29 mouse cellular contexts compared by ENCODE assay signal in genomic region chr4:88935316-88935715, GRCm38 (mm10). TPM values are rescaled to one million over a fixed set of nuclear protein-coding genes. Genes with fewer than 3 reads are reported as not detected.
DNase-seq lines count a peak whose midpoint lies in the region; ATAC-seq and TF ChIP-seq lines count a peak whose summit lies in the region.
"Had no signal": no experiment of that assay in that cellular context is flagged by ENCODE, and none has a peak within 500 bp of the region (broad histone marks: within the 10 kb centered on the region; RNA-seq: fewer than 3 reads in every experiment).

No protein-coding gene starts in this region.

- H3K4me1 ChIP-seq in liver, adult 2 months (ENCODE audit: control insufficient read depth, insufficient read depth, low read length), result no peaks in the 10 kb centered on the region; the same call in 1 of the 2 replicates
- H3K4me1 ChIP-seq in stomach, embryonic 15.5 days, result 0 out of 2 replicates have a peak, but pooled peaks cover 3% of the 10 kb centered on the region
- H3K4me1 ChIP-seq: midbrain, embryonic 15.5 days had no signal

- H3K36me3 ChIP-seq in liver, adult 2 months (ENCODE audit: control insufficient read depth, insufficient read depth, low read length), result no peaks in the 10 kb centered on the region
- no peaks in the 10 kb centered on the region for H3K36me3 ChIP-seq in stomach, embryonic 15.5 days
- H3K36me3 ChIP-seq: heart, embryonic 15.5 days; midbrain, embryonic 15.5 days; neural tube, embryonic 15.5 days had no signal

- peak overlapping the region; percentile 21; the same call in 1 of the 2 replicates for H3K4me2 ChIP-seq in stomach, embryonic 15.5 days
- H3K4me2 ChIP-seq: heart, embryonic 15.5 days; midbrain, embryonic 15.5 days; neural tube, embryonic 15.5 days had no signal

- TF ChIP-seq CTCF in liver, adult 2 months (IDR thresholded peaks at IDR 0.05; ENCODE audit: low read depth, low read length), result no peak

- H3K9ac ChIP-seq in liver, adult 2 months (ENCODE audit: low read depth, low read length), result no peak overlapping the region
- H3K9ac ChIP-seq in stomach, embryonic 15.5 days, result no peak overlapping the region
- H3K9ac ChIP-seq: heart, embryonic 15.5 days; midbrain, embryonic 15.5 days; neural tube, embryonic 15.5 days had no signal

- no peaks in the 10 kb centered on the region; the same call in 1 of the 2 replicates for H3K79me2 ChIP-seq in liver, adult 2 months (ENCODE audit: control insufficient read depth, insufficient read depth, low read length)

- H3K27me3 ChIP-seq in liver, adult 2 months (ENCODE audit: control insufficient read depth, insufficient read depth, low read length), result peaks cover 5% of the 10 kb centered on the region; the same call in 1 of the 2 replicates
- peaks cover 15% of the 10 kb centered on the region; the same call in 1 of the 2 replicates for H3K27me3 ChIP-seq in stomach, embryonic 15.5 days (replicated peaks)

- no peak for ATAC-seq in stomach, embryonic 15.5 days (ENCODE audit: insufficient read depth, low FRiP score, low read depth)
- ATAC-seq: forebrain, embryonic 14.5 days; hindbrain, embryonic 16.5 days; midbrain, embryonic 15.5 days had no signal

- no peak for DNase-seq in liver, adult 2 months (ENCODE audit: extremely low read depth, low read depth, low spot score)
- DNase-seq in liver (no peak), NIH3T3 (ENCODE audit: low read depth) (peak; percentile 93)
- peak; percentile 16 for DNase-seq in induced T-regulatory cell, adult 2 months (ENCODE audit: low read depth)
- no peak for DNase-seq in layer of hippocampus, adult 11-12 months (ENCODE audit: low spot score)
- DNase-seq in embryo, embryonic 9.5 days (ENCODE audit: extremely low spot score), result no peak
- DNase-seq in adrenal gland, postnatal 4 days (ENCODE audit: low spot score in 2 of 2), result no peak
- DNase-seq: adrenal gland, adult 8-10 months; B cell, adult 2 months; gastrocnemius, postnatal 10 days; heart, postnatal 4 days; kidney, adult 9 months; kidney, postnatal 25 days; lung, adult 18-20 months; lung, postnatal 14 days; right cerebral cortex, postnatal 4 days; thymus, adult 18-20 months had no signal

- TF ChIP-seq POLR2A in liver, adult 2 months (IDR thresholded peaks at IDR 0.05; ENCODE audit: extremely low read depth, insufficient read depth, low read length), result no peak

- H3K27ac ChIP-seq in liver, adult 2 months (replicated peaks; ENCODE audit: insufficient read depth, low read depth, low read length), result peak overlapping the region; percentile 89
- no peak overlapping the region for H3K27ac ChIP-seq in stomach, embryonic 15.5 days
- H3K27ac ChIP-seq: heart, embryonic 15.5 days; midbrain, embryonic 15.5 days; neural tube, embryonic 15.5 days had no signal

- no peaks in the 10 kb centered on the region for H3K9me3 ChIP-seq in stomach, embryonic 15.5 days
- H3K9me3 ChIP-seq: heart, embryonic 15.5 days; midbrain, embryonic 15.5 days; neural tube, embryonic 15.5 days had no signal

- H3K4me3 ChIP-seq in liver, adult 2 months (ENCODE audit: insufficient read depth, low read depth, low read length), result no peak overlapping the region
- no peak overlapping the region for H3K4me3 ChIP-seq in stomach, embryonic 15.5 days (replicated peaks)
- H3K4me3 ChIP-seq: erythroblast, embryonic 14.5 days; heart, embryonic 15.5 days; midbrain, embryonic 15.5 days; neural tube, embryonic 15.5 days had no signal

- 63% methylated on average over 7 of the region's 7 CpGs for WGBS in liver, adult 2 months
- 66% methylated on average over 7 of the region's 7 CpGs for WGBS in stomach, embryonic 15.5 days

RNA-seq across cellular contexts. Expression of gene Ifne, which starts 55.3 kb away (rescaled TPM):
- total RNA-seq in liver, adult 2 months (2014; rRNA removed), result not detected in 2 replicates
- not detected in 2 replicates for polyA plus RNA-seq in liver, adult 2 months (2012; rRNA removed)
- polyA plus RNA-seq in stomach, embryonic 15.5 days (2015; fragmentation: Nextera tagmentation; extraction: Ambion mirVana), result not detected in 2 replicates
- total RNA-seq in adrenal gland, postnatal 4 days (2021), result not detected
- total RNA-seq: adrenal gland, adult 8-10 months; gastrocnemius, postnatal 10 days; heart, adult 8-10 months; heart, postnatal 4 days; left cerebral cortex, postnatal 14 days; megakaryocyte-erythroid progenitor cell, adult 5-6 weeks had no signal
- polyA plus RNA-seq: brain, embryonic 14.5 days; erythroblast, embryonic 14.5 days; forebrain, embryonic 14.5 days; heart, embryonic 15.5 days; hindbrain, embryonic 16.5 days; limb, embryonic 14.5 days; midbrain, embryonic 15.5 days; neural tube, embryonic 15.5 days had no signal

Comparison
In these comparisons a context has a peak if more than half of its experiments do, and no peak if none do; other contexts are left out.
1. DNase-seq: peak in NIH3T3 (single experiment) and induced T-regulatory cell, adult 2 months (single experiment); none in liver, adult 2 months (single experiment), liver (single experiment), layer of hippocampus, adult 11-12 months (single experiment), embryo, embryonic 9.5 days (single experiment) and adrenal gland, postnatal 4 days (0 of 2).